Mouse (Mus musculus) forebrain, embryonic 12.5 days (tissue): ENCODE results near the gene Eef1g. TPM values are rescaled to one million over a fixed set of nuclear protein-coding genes. Genes with fewer than 3 reads are reported as not detected.

Experiments
- ATAC-seq: fragments of 200-750 bp; cut with Nextera tagmentation; 2 replicates; pipeline ENCODE4 v1.8.0; 2017; ENCODE audit warnings: moderate TSS enrichment; ENCODE audit not compliant: low FRiP score
- H3K27ac ChIP-seq: fragments of 300-500 bp; sonication (generic); 2 replicates; pipeline ENCODE4 v1.5.1; 2016; ENCODE audit warnings: mild to moderate bottlenecking
- H3K27me3 ChIP-seq: fragments of 300-500 bp; sonication (generic); 2 replicates; pipeline ENCODE4 v1.6.1; 2016; ENCODE audit warnings: mild to moderate bottlenecking
- H3K36me3 ChIP-seq: fragments of 300-500 bp; sonication (generic); replicated peaks from 2 replicates; pipeline ENCODE4 v1.6.1; 2016; ENCODE audit warnings: mild to moderate bottlenecking
- H3K4me1 ChIP-seq: fragments of 300-500 bp; sonication (generic); 2 replicates; pipeline ENCODE4 v1.6.1; 2016
- H3K4me2 ChIP-seq: fragments of 300-500 bp; sonication (generic); 2 replicates; pipeline ENCODE4 v1.6.1; 2016; ENCODE audit warnings: mild to moderate bottlenecking, moderate library complexity
- H3K4me3 ChIP-seq: fragments of 300-500 bp; sonication (generic); replicated peaks from 2 replicates; pipeline ENCODE4 v1.5.1; 2016; ENCODE audit warnings: mild to moderate bottlenecking
- H3K9ac ChIP-seq: fragments of 300-500 bp; sonication (generic); 2 replicates; pipeline ENCODE4 v1.6.1; 2016; ENCODE audit warnings: mild to moderate bottlenecking
- H3K9me3 ChIP-seq: fragments of 300-500 bp; sonication (generic); 2 replicates; pipeline ENCODE4 v1.6.1; 2016
- WGBS: fragments of 180-500 bp; shearing (Covaris S2); methylation state at CpG from one replicate; pipeline ENCODE4 v1.1.7; 2016; 5-methylcytosine and 5-hydroxymethylcytosine counted together
- polyA plus RNA-seq: library from polyadenylated mRNA; unstranded; fragments of >200 nt; fragmentation: Nextera tagmentation; extraction: Ambion mirVana; gene quantifications from 2 replicates; pipeline ENCODE4 v1.2.1, GENCODE M21; 2016

Gene Eef1g
- polyA plus RNA-seq, 1 experiment from 2014 or later, result 373 TPM

DNA sequence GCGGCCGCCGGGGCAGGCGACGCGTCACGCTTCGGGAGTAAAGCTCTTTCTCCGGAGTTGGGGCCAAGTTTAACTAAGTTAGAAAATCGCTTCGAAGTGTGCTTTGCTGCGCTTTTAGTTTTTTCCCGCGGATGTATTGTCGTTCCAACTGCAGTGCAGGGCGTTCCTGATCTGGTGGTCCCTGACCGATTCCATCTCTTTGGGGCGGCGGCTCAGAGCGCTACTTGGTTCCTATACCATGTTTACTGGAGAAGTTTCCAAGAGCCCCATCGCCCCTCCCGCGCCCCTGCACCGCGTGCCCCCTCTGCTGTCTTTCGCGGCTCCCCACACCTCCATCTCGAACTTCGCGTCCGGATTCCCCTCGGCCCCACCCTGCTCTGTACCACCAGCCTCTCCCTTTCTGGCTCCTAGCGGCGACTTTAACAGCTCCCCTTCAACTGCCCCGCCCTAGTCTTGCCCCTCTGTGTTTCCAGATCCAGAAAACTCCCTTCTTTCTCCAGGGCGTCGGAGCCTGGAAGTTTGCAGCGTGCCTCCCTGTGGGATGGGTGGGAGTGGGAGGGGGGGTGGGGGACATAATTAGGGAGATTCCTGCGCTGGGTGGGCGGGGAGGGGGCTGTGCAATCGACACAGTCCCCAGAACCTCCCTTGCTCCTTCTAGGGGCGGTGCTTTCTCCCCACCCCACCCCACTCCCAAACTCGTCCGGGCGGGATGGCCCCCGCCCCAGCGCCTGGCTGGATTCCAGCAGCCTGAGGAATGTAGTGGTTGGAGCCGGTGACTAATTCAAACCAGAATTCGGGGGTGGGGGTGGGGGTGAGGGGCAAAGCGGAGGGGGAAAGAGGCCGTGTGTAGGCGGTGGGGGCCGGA is 23.0 kb downstream of the Eef1g start:
- Histone ChIP-seq H3K27me3 (peaks cover 42% of the 10 kb centered on the region), H3K27ac (no peak overlapping the region), H3K4me1 (peaks cover 43% of the 10 kb centered on the region)

DNA sequence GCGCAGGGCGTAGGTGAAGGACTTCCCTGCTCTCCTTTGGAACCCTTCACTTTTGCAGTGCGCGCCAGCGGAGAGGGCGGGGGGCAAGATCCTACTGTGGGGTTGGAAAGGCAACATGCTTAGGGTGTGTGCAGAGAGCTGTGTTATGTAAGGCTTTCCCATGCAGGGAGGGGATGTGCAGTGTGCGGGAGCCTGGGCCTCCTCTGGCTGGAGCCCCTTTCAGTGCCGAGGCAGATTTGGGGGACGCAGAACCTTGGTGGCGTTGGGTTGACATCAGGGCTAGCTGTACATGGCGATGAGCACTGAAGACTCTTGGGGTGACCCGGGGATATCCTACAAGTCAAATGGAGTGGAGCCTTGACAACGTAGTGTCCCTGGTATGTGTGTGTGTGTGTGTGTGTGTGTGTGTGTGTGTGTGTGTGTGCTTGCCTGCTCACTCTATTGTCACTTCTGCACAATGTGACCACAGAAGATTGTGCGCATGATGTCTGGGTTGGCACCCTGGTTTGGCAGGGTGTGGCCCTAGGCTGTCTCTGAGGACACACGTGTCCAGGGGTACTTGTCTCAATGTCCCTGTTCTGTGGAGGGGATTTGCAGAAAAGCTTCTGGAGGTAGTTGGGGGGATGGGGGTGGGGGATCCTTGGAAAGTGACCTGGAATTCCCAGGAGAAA is 23.7 kb downstream of the Eef1g start:
- peak; percentile 65; the same call in 1 of the 2 replicates for ATAC-seq
- Histone ChIP-seq H3K27ac (no peak overlapping the region), H3K9me3 (no peaks in the 10 kb centered on the region), H3K27me3 (peaks cover 42% of the 10 kb centered on the region), H3K9ac (peak overlapping the region; percentile 64), H3K4me1 (peaks cover 36% of the 10 kb centered on the region), H3K4me2 (peak overlapping the region; percentile 96), H3K4me3 (peak overlapping the region; percentile 55), H3K36me3 (no peaks in the 10 kb centered on the region)
- 17% methylated on average over 15 of the region's 15 CpGs for WGBS

More for the DNA sequence above, 23.0 kb downstream of the Eef1g start:
- Histone ChIP-seq H3K9ac (peak overlapping the region; percentile 64), H3K36me3 (no peaks in the 10 kb centered on the region), H3K4me2 (peak overlapping the region; percentile 96), H3K4me3 (peak overlapping the region; percentile 55), H3K9me3 (no peaks in the 10 kb centered on the region)
- ATAC-seq, result peak; percentile 63
- under 1% methylated on average over 51 of the region's 53 CpGs for WGBS

DNA sequence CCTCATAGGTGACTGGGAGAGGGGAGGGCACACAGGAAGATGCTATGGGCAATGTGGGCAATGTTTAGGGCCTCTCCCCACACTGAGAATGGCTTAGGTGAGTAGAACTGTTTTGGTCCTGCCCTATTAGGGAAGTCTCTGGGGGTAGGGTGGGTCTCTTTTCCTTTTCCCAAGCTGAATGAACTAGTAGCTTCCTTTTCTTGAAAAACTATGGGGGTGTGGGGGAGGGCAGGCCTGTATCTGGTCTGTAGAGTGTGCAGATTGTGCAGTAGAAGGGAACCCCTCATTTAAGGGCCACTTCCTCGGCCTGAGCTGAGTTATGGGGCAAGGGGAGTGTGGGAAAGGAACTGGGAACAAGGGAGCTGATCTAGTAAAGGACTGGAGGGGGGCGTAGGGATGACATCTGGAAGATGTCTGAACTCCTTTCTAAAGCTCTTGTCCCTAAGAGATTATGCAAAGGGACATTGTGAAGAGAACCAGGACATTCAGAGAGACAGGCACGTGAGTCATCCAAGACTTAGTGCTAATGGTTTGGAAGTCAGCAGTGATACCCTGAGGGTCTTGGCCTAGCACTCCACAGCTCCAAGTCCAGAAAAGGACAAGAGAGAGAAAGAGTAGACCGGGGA is 24.5 kb downstream of the Eef1g start:
- Histone ChIP-seq H3K36me3 (no peaks in the 10 kb centered on the region), H3K4me1 (peaks cover 33% of the 10 kb centered on the region), H3K9me3 (no peaks in the 10 kb centered on the region), H3K27me3 (peaks cover 42% of the 10 kb centered on the region), H3K4me2 (peak overlapping the region; percentile 96), H3K9ac (no peak overlapping the region), H3K4me3 (no peak overlapping the region), H3K27ac (no peak overlapping the region)
- WGBS, result 73% methylated on average over 4 of the region's 4 CpGs
- no peak for ATAC-seq

DNA sequence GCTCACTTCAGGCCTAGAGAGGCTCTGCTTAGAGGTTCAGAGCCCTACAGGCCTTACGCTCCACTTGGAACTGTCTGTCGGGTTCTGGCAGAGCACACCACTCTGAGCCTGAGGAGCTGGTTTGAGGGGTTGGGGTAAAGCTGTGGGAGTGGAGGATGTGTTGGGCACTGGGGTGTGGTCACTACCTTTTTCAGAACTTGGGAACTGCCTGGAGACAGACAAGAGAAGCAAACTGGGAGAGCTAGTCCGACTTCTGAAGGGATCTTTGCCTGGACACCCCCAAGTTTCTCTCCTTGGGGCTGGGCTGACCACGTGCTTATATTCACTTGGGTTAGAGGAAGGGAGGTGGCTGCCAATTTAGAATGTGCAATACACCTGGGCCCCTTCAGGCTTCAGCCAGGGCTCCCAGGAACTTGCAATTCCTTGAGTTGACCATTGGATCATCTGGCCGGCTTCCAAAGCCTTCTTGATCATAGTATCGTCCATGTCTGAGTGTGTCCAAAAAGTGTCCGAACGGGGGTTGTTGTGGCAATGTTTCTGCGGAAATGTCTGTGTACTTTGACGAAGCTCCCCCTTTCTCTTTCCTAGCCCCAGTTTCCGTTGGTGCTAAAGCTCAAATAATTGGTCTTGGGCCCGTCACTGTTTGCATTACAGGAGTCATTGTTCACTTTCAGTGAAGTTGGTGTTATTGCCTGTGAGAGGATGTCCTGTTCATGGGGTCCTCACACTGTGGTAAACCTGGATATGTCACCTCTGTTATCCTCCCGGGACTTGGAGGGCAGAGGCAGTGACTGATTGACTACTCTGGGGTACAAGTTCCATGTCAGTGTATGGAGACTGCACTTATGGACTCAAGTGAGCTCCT is 25.3 kb downstream of the Eef1g start:
- ATAC-seq, result no peak
- no peak overlapping the region for H3K9ac ChIP-seq
- H3K9me3 ChIP-seq, result no peaks in the 10 kb centered on the region
- H3K4me2 ChIP-seq, result no peak overlapping the region
- H3K27me3 ChIP-seq, result peaks cover 42% of the 10 kb centered on the region
- no peak overlapping the region for H3K4me3 ChIP-seq
- no peak overlapping the region for H3K27ac ChIP-seq
- WGBS, result 83% methylated on average over 13 of the region's 13 CpGs
- H3K36me3 ChIP-seq, result no peaks in the 10 kb centered on the region
- H3K4me1 ChIP-seq, result peaks cover 33% of the 10 kb centered on the region

DNA sequence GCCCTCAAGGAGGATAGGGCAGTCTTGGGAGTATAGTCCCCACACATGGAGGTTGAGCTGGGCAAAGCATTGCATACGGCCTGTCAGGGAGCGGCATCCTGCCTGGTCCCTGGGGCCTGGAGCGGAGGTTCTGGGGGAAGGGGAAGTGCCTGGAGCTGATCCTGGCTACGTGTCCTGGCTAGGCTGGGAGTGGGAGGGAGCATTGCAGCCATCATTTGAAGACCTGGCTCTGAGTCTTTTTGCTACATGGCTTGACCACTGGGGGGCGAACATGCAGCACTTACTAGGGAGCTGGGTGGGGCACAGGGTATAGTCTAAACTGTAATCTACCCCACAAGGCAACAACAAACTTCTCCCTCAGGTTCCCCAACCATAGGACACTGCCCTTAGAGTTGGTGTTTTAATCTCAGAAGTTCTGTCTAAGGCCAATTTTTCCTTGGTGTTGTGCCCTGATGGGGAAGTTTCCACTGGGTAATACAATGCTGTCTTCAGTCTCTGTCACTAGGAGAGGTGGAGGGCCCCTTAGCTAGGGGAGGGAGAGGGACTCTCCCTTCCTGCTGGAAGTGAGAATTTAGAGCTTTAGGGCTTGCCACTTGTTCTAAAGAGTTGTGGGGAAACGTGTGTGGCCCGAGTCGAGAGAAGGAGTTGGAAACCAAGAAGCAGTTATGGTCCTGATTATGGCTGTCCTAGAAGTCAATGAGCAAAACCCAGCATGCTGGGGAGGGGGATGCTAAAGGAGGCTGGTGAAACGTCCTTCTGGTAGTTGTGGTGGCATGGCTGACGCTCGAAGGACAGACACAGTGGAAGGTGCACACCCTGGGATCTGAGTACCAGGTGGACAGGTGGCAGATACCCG is 26.2 kb downstream of the Eef1g start:
- Histone ChIP-seq H3K36me3 (no peaks in the 10 kb centered on the region), H3K27me3 (peaks cover 33% of the 10 kb centered on the region), H3K4me3 (no peak overlapping the region), H3K27ac (no peak overlapping the region), H3K4me1 (peaks cover 31% of the 10 kb centered on the region), H3K4me2 (no peak overlapping the region), H3K9me3 (no peaks in the 10 kb centered on the region), H3K9ac (no peak overlapping the region)
- ATAC-seq, result no peak
- 40% methylated on average over 12 of the region's 12 CpGs for WGBS

DNA sequence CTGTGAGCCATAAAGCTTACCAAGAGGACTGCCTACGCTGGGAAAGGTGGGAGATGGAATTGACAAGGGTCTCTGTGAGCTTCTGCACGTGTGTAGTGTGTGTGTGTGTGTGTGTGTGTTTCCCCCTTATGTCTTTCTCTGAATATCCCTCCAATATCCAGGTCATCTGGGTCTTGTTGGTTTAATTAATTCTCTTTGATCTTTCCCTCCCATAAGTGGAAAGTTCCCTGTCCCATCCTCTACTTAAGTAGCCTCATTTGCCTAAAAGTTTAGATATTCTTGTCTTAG is 26.7 kb downstream of the Eef1g start:
- H3K4me2 ChIP-seq, result no peak overlapping the region
- no peaks in the 10 kb centered on the region for H3K9me3 ChIP-seq
- no peak overlapping the region for H3K27ac ChIP-seq
- no peak for ATAC-seq
- H3K4me1 ChIP-seq, result peaks cover 26% of the 10 kb centered on the region
- no peak overlapping the region for H3K9ac ChIP-seq
- H3K36me3 ChIP-seq, result no peaks in the 10 kb centered on the region
- H3K4me3 ChIP-seq, result no peak overlapping the region
- WGBS, result 61% methylated on average over 2 of the region's 2 CpGs
- peaks cover 28% of the 10 kb centered on the region for H3K27me3 ChIP-seq

DNA sequence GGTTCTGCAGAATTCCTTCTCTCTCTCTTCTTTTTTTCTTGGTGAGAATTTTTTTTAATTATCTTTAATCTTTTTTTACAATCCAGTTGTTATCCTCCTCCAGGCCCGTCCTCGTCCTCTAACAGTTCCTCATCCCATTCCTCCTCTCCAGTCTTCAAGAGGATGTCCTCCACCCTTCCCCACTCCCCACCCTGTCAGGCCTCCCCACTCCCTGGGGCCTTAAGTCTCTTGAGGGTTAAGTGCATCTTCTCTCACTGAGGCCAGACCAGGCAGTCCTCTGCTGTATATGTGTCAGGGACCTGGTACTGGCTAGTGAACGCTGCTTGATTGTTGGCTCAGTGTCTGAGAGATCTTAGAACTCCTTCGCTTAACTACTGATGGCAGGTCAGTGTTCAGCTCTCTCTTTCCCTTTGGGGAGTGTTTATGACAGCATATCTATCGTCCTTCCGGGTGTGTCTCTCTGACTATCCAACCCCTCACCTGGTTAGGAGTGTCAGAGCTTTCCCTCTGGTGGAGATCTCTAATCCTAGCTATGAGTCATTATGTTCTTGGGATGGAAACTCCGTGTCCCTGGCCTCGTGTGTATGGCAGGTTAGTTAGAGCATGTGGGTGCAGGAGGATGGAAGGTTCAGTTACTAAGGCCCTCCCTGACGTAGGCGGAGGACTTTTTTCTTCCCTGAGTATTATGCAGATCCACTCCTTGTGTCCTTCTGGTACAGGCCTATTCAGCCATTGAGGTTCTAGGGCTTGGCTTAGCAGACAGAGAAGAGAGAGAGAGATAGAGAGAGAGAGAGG is 28.2 kb downstream of the Eef1g start:
- no peak overlapping the region for H3K4me2 ChIP-seq
- peaks cover 11% of the 10 kb centered on the region for H3K4me1 ChIP-seq
- peaks cover 14% of the 10 kb centered on the region for H3K27me3 ChIP-seq
- WGBS, result 81% methylated on average over 10 of the region's 10 CpGs
- H3K4me3 ChIP-seq, result no peak overlapping the region
- H3K9ac ChIP-seq, result no peak overlapping the region
- no peaks in the 10 kb centered on the region for H3K9me3 ChIP-seq
- no peaks in the 10 kb centered on the region for H3K36me3 ChIP-seq
- no peak for ATAC-seq
- H3K27ac ChIP-seq, result no peak overlapping the region

DNA sequence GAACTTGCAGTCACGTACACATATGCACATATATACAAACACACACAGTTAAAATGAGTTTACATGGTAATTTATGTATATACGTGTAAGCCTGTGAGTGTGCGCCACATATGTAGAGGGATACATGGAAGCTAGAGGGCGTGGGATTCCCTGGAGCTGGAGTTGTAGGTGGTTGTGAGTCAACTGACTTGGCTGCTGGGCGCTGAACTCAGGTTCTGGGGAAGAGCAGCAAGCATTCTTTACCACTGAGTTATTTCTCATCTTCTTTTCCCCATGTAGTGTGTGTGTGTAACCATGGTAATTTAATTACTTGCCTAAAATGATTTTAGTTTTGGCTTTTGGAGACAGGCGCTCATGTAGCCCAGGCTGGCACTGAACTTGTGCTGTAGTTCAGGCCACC is 29.8 kb downstream of the Eef1g start:
- no peak overlapping the region for H3K4me2 ChIP-seq
- H3K4me3 ChIP-seq, result no peak overlapping the region
- H3K36me3 ChIP-seq, result no peaks in the 10 kb centered on the region
- no peak for ATAC-seq
- 91% methylated on average over 6 of the region's 6 CpGs for WGBS
- H3K4me1 ChIP-seq, result peaks cover 2% of the 10 kb centered on the region; the same call in 1 of the 2 replicates
- H3K9ac ChIP-seq, result no peak overlapping the region
- peaks cover 5% of the 10 kb centered on the region for H3K27me3 ChIP-seq
- no peaks in the 10 kb centered on the region for H3K9me3 ChIP-seq
- no peak overlapping the region for H3K27ac ChIP-seq

DNA sequence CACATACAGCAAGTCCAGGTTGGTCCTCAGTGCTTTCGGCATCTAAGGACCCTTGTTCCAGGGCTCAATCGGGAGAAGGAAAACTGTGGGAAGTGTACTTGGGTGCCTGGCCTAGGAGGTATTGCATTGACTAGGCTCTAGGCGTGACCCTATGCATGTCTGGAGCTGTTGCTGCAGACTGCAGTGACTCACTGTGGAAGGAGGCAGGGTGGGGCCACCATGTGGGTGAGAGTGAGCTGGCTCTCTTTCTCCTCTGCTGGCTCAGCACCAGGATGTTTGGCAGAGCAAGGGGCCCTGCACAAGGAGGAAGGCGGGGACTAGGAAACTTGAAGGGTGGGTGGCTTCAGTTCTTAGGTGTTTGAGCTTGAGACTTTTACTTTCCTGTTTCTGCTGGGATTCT is 30.7 kb downstream of the Eef1g start:
- Histone ChIP-seq H3K9me3 (no peaks in the 10 kb centered on the region), H3K36me3 (no peaks in the 10 kb centered on the region), H3K27ac (no peak overlapping the region), H3K4me1 (peaks cover 2% of the 10 kb centered on the region; the same call in 1 of the 2 replicates), H3K4me2 (no peak overlapping the region), H3K9ac (no peak overlapping the region), H3K27me3 (no peaks in the 10 kb centered on the region; the same call in 1 of the 2 replicates), H3K4me3 (no peak overlapping the region)
- WGBS, result 77% methylated on average over 4 of the region's 4 CpGs
- ATAC-seq, result no peak

DNA sequence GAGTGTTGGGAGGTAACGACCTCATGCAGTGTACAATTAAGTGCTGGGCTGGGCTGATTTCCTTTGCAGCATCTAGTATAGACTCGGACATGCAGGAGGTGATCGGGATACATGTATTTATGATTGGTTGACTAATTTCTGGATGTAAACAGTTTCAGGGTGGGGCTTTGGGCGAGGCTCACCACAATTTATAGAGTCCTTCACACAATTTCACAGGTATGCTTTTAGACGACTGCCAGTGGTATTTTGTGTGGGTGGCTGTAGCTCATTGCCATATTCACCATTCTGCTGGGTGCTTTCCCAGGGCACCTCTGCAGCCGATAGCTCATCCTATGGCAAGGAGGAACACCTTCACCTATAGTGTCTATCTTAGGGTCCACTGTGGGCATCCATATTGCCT is 31.7 kb downstream of the Eef1g start:
- no peak for ATAC-seq
- no peaks in the 10 kb centered on the region for H3K36me3 ChIP-seq
- WGBS, result 82% methylated on average over 6 of the region's 6 CpGs

DNA sequence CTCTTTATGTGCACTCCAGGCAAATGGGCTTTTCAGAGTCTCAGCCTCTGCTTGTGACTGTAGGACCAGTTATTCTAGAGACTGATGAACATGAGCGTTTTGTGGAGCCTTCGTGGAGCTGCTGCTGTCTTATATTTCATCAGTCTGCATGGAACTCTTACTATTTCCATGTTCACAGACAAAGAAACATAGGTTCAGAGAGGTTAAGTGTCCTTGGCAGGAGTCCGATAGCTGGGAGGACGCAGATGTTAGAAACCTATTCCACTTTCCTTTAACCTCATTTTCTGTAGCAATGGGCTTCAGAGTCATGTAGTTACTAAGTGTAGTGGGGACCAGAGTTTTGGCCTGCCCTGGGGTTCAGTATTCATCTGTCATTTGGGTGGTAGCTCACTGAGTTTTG is 32.4 kb downstream of the Eef1g start:
- WGBS, result 95% methylated on average over 4 of the region's 4 CpGs
- no peak overlapping the region for H3K9ac ChIP-seq
- H3K4me2 ChIP-seq, result no peak overlapping the region
- peaks cover 2% of the 10 kb centered on the region; the same call in 1 of the 2 replicates for H3K4me1 ChIP-seq
- H3K27ac ChIP-seq, result no peak overlapping the region
- H3K4me3 ChIP-seq, result no peak overlapping the region
- no peaks in the 10 kb centered on the region for H3K27me3 ChIP-seq
- H3K9me3 ChIP-seq, result no peaks in the 10 kb centered on the region
- ATAC-seq, result no peak
- no peaks in the 10 kb centered on the region for H3K36me3 ChIP-seq

More for the DNA sequence above, 31.7 kb downstream of the Eef1g start:
- Histone ChIP-seq H3K9me3 (no peaks in the 10 kb centered on the region), H3K4me1 (peaks cover 2% of the 10 kb centered on the region; the same call in 1 of the 2 replicates), H3K4me2 (no peak overlapping the region), H3K27me3 (no peaks in the 10 kb centered on the region), H3K4me3 (no peak overlapping the region), H3K27ac (no peak overlapping the region), H3K9ac (no peak overlapping the region)
